Mouse (Mus musculus) small intestine, adult 2 months (tissue): ENCODE results near the gene Macrod1.

Experiments used
- CTCF ChIP-seq: fragments of 200-500 bp; IDR thresholded peaks from 2 replicates; pipeline ENCODE4 v1.5.1; 2012; ENCODE audit warnings: low read depth, mild to moderate bottlenecking, control low read depth, inconsistent platforms, low read length, moderate library complexity, mixed read lengths; ENCODE audit not compliant: insufficient replicate concordance, insufficient read length; ENCODE audit errors: extremely low read depth
- POLR2A ChIP-seq: fragments of 200-500 bp; IDR thresholded peaks from 2 replicates; pipeline ENCODE4 v1.6.1; 2012; ENCODE audit warnings: low read depth, mild to moderate bottlenecking, control low read depth, inconsistent platforms, low read length, moderate library complexity

- no peak for TF ChIP-seq CTCF
- no peak for TF ChIP-seq POLR2A
Observed at GRCm38 (mm10) chr19:7054772-7055171, 1.8 kb upstream of the Macrod1 start.
